Mouse (Mus musculus): ENCODE results near the gene Usp21. TPM values are rescaled to one million over a fixed set of nuclear protein-coding genes. Genes with fewer than 3 reads are reported as not detected.

The Usp21 gene
- total and polyA plus RNA-seq, 3 experiments = 10.0 to 66.4 TPM; not detected in 1

DNA sequence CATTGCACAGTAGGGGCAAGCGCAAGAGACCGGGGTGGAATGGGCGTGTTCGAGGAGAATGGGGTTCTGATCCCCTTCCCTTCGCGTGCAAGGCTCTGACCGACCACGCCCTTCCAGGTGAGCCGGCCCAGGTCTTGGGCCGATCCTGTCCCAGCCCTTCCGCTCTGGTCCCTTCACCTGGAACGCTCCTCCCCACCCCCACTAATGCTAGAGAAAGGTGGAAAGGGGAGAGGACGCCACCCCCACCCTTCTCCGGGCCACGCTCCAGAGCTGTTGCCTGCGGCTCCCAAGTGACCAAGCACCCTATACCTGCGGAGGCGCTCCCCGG is 17.3 kb downstream of the Usp21 start:
- Histone ChIP-seq H3K9ac (ENCODE audit: control insufficient read depth, low read depth, low read length, poor library complexity, severe bottlenecking) (peak overlapping the region; percentile 67), H3K36me3 (ENCODE audit: control insufficient read depth in 1 of 2, insufficient read depth in 2 of 2, low read length in 2 of 2) (peaks cover 0 to 29% of the 10 kb centered on the region in 2 experiments; a peak in 2 of 4 replicates), H3K4me3 (ENCODE audit: control insufficient read depth in 1 of 2, insufficient read depth in 1 of 2, low read depth in 2 of 2, low read length in 2 of 2) (peak overlapping the region; percentile 73 to 89), H3K27me3 (ENCODE audit: control insufficient read depth in 1 of 2, insufficient read depth in 2 of 2, low read length in 2 of 2) (no peaks in the 10 kb centered on the region), H3K4me1 (ENCODE audit: control insufficient read depth in 1 of 2, insufficient read depth in 2 of 2, low read length in 2 of 2) (peaks cover 17 to 30% of the 10 kb centered on the region in 2 experiments), H3K79me2 (ENCODE audit: control insufficient read depth, insufficient read depth, low read length, poor library complexity) (no peaks in the 10 kb centered on the region; the same call in 1 of the 2 replicates), H3K27ac (ENCODE audit: control insufficient read depth, low read depth, low read length) (peak overlapping the region; percentile 53), H3K9me3 (replicated peaks; ENCODE audit: insufficient read depth, low read length) (no peaks in the 10 kb centered on the region)
- TF ChIP-seq BHLHE40 (IDR thresholded peaks at IDR 0.05; ENCODE audit: borderline replicate concordance, low read depth, low read length) = no peak
- DNase-seq (ENCODE audit: low read depth, low spot score) = no peak

DNA sequence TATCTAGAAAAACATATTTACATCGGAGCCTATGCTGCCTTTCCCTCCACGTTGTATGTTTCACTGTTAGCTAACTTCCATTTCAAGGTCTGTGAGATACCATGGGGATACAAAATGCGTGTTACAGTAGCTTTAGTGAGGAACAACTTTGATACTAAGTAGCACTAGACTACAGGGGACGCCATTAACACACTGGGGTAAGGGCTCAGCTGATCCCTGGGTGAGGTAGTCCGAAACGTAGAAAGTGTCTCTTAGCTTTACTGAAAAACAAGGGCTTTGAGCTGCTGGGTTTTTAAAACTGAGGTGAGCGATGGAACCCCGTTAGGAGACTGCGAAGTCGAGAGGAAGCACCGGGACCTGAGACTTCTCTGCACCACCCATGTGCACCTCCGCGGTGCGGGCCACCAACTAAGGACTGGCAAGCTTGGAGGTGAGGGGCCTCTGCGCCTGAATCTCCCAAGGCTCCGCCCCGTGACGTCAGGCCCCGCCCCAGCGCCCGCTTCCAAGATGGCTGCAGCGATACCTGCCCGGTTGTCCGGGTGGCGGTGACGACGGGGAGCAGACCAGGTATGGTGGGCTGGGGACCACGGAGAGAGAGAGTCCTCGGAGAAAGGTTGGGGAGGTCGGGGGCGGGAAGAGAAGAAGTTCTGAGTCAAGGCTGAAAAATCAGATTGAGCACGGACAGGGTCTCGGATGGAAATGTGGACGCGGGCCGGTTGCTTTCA is 17.8 kb downstream of the Usp21 start, which contains the start of gene B4galt3:
TSS of gene B4galt3 (plus strand) at position 481 of the 725 bp plus-strand sequence.
- no peaks in the 10 kb centered on the region for H3K9me3 ChIP-seq (replicated peaks; ENCODE audit: insufficient read depth, low read length)
- H3K36me3 ChIP-seq (ENCODE audit: control insufficient read depth in 1 of 2, insufficient read depth in 2 of 2, low read length in 2 of 2) = peaks cover 0 to 29% of the 10 kb centered on the region in 2 experiments; a peak in 2 of 4 replicates
- H3K79me2 ChIP-seq (ENCODE audit: control insufficient read depth, insufficient read depth, low read length, poor library complexity) = no peaks in the 10 kb centered on the region; the same call in 1 of the 2 replicates
- H3K27ac ChIP-seq (ENCODE audit: control insufficient read depth, low read depth, low read length) = peak within 1 kb of the TSS; percentile 53
- no peaks in the 10 kb centered on the region for H3K27me3 ChIP-seq (ENCODE audit: control insufficient read depth in 1 of 2, insufficient read depth in 2 of 2, low read length in 2 of 2)
- H3K4me1 ChIP-seq (ENCODE audit: control insufficient read depth in 1 of 2, insufficient read depth in 2 of 2, low read length in 2 of 2) = peaks cover 17 to 30% of the 10 kb centered on the region in 2 experiments
- peak within 1 kb of the TSS; percentile 75 for H3K9ac ChIP-seq (ENCODE audit: control insufficient read depth, low read depth, low read length, poor library complexity, severe bottlenecking)
- H3K4me3 ChIP-seq (ENCODE audit: control insufficient read depth in 1 of 2, insufficient read depth in 1 of 2, low read depth in 2 of 2, low read length in 2 of 2) = peak within 1 kb of the TSS; percentile 73 to 89
- peak; percentile 94 for DNase-seq (ENCODE audit: low read depth, low spot score)
- TF ChIP-seq BHLHE40 (IDR thresholded peaks at IDR 0.05; ENCODE audit: borderline replicate concordance, low read depth, low read length) = no peak
- peak; percentile 96 for TF ChIP-seq NELFE (IDR thresholded peaks at IDR 0.05; ENCODE audit: low read depth, low read length)
- TF ChIP-seq NRF1 (IDR thresholded peaks at IDR 0.05; ENCODE audit: insufficient read depth, low read depth, low read length, poor library complexity, severe bottlenecking) = peak; percentile 46; the same call in 1 of the 2 replicates
- TF ChIP-seq USF1 (IDR thresholded peaks at IDR 0.05; ENCODE audit: low read depth, low read length) = peak; percentile 51; the same call in 1 of the 2 replicates
- TF ChIP-seq TAL1 (IDR thresholded peaks at IDR 0.05; ENCODE audit: low read length) = no peak
- TF ChIP-seq EP300 (IDR thresholded peaks at IDR 0.05; ENCODE audit: low read depth in 1 of 2, low read length in 2 of 2) = peak in 1 of 2 experiments; percentile 27; a peak in 1 of 4 replicates
- TF ChIP-seq TBP (IDR thresholded peaks at IDR 0.05; ENCODE audit: low read depth, low read length) = peak; percentile 78
- TF ChIP-seq USF2 (IDR thresholded peaks at IDR 0.05; ENCODE audit: borderline replicate concordance in 1 of 2, insufficient read depth in 1 of 2, low read depth in 1 of 2, low read length in 2 of 2) = no peak
- TF ChIP-seq KAT2A (conservative IDR thresholded peaks at IDR 0.05; ENCODE audit: low read depth, low read length) = peak; percentile 71
- no peak for TF ChIP-seq RAD21 (IDR thresholded peaks at IDR 0.05; ENCODE audit: low read depth, low read length)
- TF ChIP-seq MXI1 (IDR thresholded peaks at IDR 0.05; ENCODE audit: low read depth, low read length) = peak; percentile 56; the same call in 1 of the 2 replicates
- TF ChIP-seq ETS1 (IDR thresholded peaks at IDR 0.05; ENCODE audit: low read depth, low read length) = peak; percentile 48; the same call in 1 of the 2 replicates
- peak; percentile 49; the same call in 1 of the 2 replicates for TF ChIP-seq MAZ (IDR thresholded peaks at IDR 0.05; ENCODE audit: low read depth, low read length)
- peak; percentile 96 for TF ChIP-seq POLR2AphosphoS2 (IDR thresholded peaks at IDR 0.05; ENCODE audit: low read length)
- peak; percentile 80 for TF ChIP-seq TCF12 (IDR thresholded peaks at IDR 0.05; ENCODE audit: low read depth, low read length)
- TF ChIP-seq MAX (IDR thresholded peaks at IDR 0.05; ENCODE audit: low read length) = peak; percentile 65
- TF ChIP-seq E2F4 (IDR thresholded peaks at IDR 0.05; ENCODE audit: borderline replicate concordance, low read depth, low read length) = no peak
- peak; percentile 97 for TF ChIP-seq ZMIZ1 (IDR thresholded peaks at IDR 0.05; ENCODE audit: low read depth, low read length)
- no peak for TF ChIP-seq GATA1 (IDR thresholded peaks at IDR 0.05; ENCODE audit: low read depth, low read length)
- TF ChIP-seq MYB (IDR thresholded peaks at IDR 0.05; ENCODE audit: low read depth, low read length) = no peak
- peak; percentile 14; the same call in 1 of the 2 replicates for TF ChIP-seq POLR2AphosphoS5 (IDR thresholded peaks at IDR 0.05; ENCODE audit: borderline replicate concordance, low read depth, low read length)
- no peak for TF ChIP-seq CHD1 (IDR thresholded peaks at IDR 0.05; ENCODE audit: low read depth, low read length)
- TF ChIP-seq MAFK (IDR thresholded peaks at IDR 0.05; ENCODE audit: borderline replicate concordance, low read depth, low read length) = no peak
- peak; percentile 90 for TF ChIP-seq HCFC1 (IDR thresholded peaks at IDR 0.05; ENCODE audit: low read depth, low read length)
- TF ChIP-seq CHD2 (IDR thresholded peaks at IDR 0.05; ENCODE audit: low read length) = no peak
- no peak for TF ChIP-seq SMC3 (IDR thresholded peaks at IDR 0.05; ENCODE audit: low read depth, low read length)
- peak; percentile 69; the same call in 1 of the 2 replicates for TF ChIP-seq MYC (IDR thresholded peaks at IDR 0.05; ENCODE audit: low read depth, low read length)
- TF ChIP-seq ZC3H11A (IDR thresholded peaks at IDR 0.05; ENCODE audit: low read depth, low read length) = no peak
- no peak for TF ChIP-seq JUND (IDR thresholded peaks at IDR 0.05; ENCODE audit: low read depth, low read length)
- TF ChIP-seq ZKSCAN1 (IDR thresholded peaks at IDR 0.05; ENCODE audit: low read depth, low read length) = no peak
